Mouse (Mus musculus) stomach, postnatal 0 days (tissue): ENCODE data around the gene Htr6. TPM values are rescaled to one million over a fixed set of nuclear protein-coding genes. Genes with fewer than 3 reads are reported as not detected.

Source experiments
- ATAC-seq: fragments of 200-750 bp; cut with Nextera tagmentation; 2 replicates; pipeline ENCODE4 v1.8.0; 2017; ENCODE audit not compliant: low FRiP score, low TSS enrichment
- DNase-seq: peaks from one replicate; pipeline ENCODE4 v3.0.0-alpha.2; 2016; ENCODE audit warnings: low spot score
- H3K27ac ChIP-seq: fragments of 300-500 bp; sonication (generic); replicated peaks from 2 replicates; pipeline ENCODE4 v1.5.1; 2014; ENCODE audit warnings: mild to moderate bottlenecking, control low read depth
- H3K27me3 ChIP-seq: fragments of 300-500 bp; sonication (generic); 2 replicates; pipeline ENCODE4 v1.6.1; 2014; ENCODE audit warnings: low read length; ENCODE audit not compliant: control insufficient read depth, insufficient read depth
- H3K36me3 ChIP-seq: fragments of 300-500 bp; sonication (generic); 2 replicates; pipeline ENCODE4 v1.6.1; 2014; ENCODE audit warnings: low read length, mixed read lengths; ENCODE audit not compliant: control insufficient read depth, insufficient read depth
- H3K4me1 ChIP-seq: fragments of 300-500 bp; sonication (generic); replicated peaks from 2 replicates; pipeline ENCODE4 v1.6.1; 2014; ENCODE audit warnings: antibody characterized with exemption; ENCODE audit not compliant: control insufficient read depth, insufficient read depth
- H3K4me2 ChIP-seq: fragments of 300-500 bp; sonication (generic); replicated peaks from 2 replicates; pipeline ENCODE4 v1.6.1; 2014; ENCODE audit warnings: low read depth, mild to moderate bottlenecking, control low read depth, moderate library complexity
- H3K4me3 ChIP-seq: fragments of 300-500 bp; sonication (generic); 2 replicates; pipeline ENCODE4 v1.5.1; 2014; ENCODE audit warnings: low read depth, low read length, control low read depth
- H3K9ac ChIP-seq: fragments of 300-500 bp; sonication (generic); 2 replicates; pipeline ENCODE4 v1.6.1; 2014; ENCODE audit warnings: mild to moderate bottlenecking, low read length, control low read depth, mixed read lengths
- H3K9me3 ChIP-seq: fragments of 300-500 bp; sonication (generic); 2 replicates; pipeline ENCODE4 v1.6.1; 2016; ENCODE audit warnings: low read length; ENCODE audit not compliant: control insufficient read depth
- CTCF ChIP-seq: IDR thresholded peaks from 2 replicates; pipeline ENCODE4 v1.5.1; 2016; ENCODE audit warnings: antibody characterized with exemption, low read depth, mild to moderate bottlenecking, moderate library complexity
- EP300 ChIP-seq: optimal IDR thresholded peaks from 2 replicates; pipeline ENCODE3; 2016; ENCODE audit warnings: antibody characterized with exemption
- WGBS: fragments of 180-500 bp; shearing (Covaris S2); extraction: QIAGEN DNeasy Blood & Tissue Kit; methylation state at CpG from one replicate; pipeline ENCODE4 v1.1.7; 2014; 5-methylcytosine and 5-hydroxymethylcytosine counted together
- polyA plus RNA-seq: library from polyadenylated mRNA; unstranded; fragments of >200 nt; fragmentation: Nextera tagmentation; extraction: Ambion mirVana; gene quantifications from 2 replicates; pipeline ENCODE4 v1.2.1, GENCODE M21; 2015

The Htr6 gene
- polyA plus RNA-seq, 1 experiment from 2014 or later = not detected

GRCm38 (mm10) chr4:139034540-139034939, 40.8 kb downstream of the Htr6 start:
- TF ChIP-seq EP300 = no peak
- TF ChIP-seq CTCF = peak; percentile 53
- H3K27ac ChIP-seq = no peak overlapping the region
- H3K27me3 ChIP-seq = no peaks in the 10 kb centered on the region
- no peak overlapping the region for H3K9ac ChIP-seq
- H3K4me2 ChIP-seq = no peak overlapping the region
- H3K36me3 ChIP-seq = 0 out of 2 replicates have a peak, but pooled peaks cover 4% of the 10 kb centered on the region
- no peaks in the 10 kb centered on the region for H3K4me1 ChIP-seq
- H3K9me3 ChIP-seq = no peaks in the 10 kb centered on the region
- peak; percentile 33 for DNase-seq
- no peak overlapping the region for H3K4me3 ChIP-seq
- WGBS = 41% methylated on average over 4 of the region's 4 CpGs
- peak; percentile 43; the same call in 1 of the 2 replicates for ATAC-seq

- Histone ChIP-seq H3K36me3 (0 out of 2 replicates have a peak, but pooled peaks cover 4% of the 10 kb centered on the region), H3K9me3 (no peaks in the 10 kb centered on the region), H3K27ac (no peak overlapping the region), H3K4me3 (no peak overlapping the region), H3K27me3 (no peaks in the 10 kb centered on the region), H3K4me2 (no peak overlapping the region), H3K9ac (no peak overlapping the region), H3K4me1 (no peaks in the 10 kb centered on the region)
- WGBS = 75% methylated on average over 8 of the region's 8 CpGs
- no peak for TF ChIP-seq CTCF
- no peak for TF ChIP-seq EP300
- ATAC-seq (no peak), DNase-seq (no peak)
Measured at GRCm38 (mm10) chr4:139034010-139034367, 41.4 kb downstream of the Htr6 start.

GRCm38 (mm10) chr4:139033263-139034009, 41.9 kb downstream of the Htr6 start:
- DNase-seq (no peak), ATAC-seq (no peak)
- 0 out of 2 replicates have a peak, but pooled peaks cover 4% of the 10 kb centered on the region for H3K36me3 ChIP-seq
- H3K27me3 ChIP-seq = no peaks in the 10 kb centered on the region
- no peak overlapping the region for H3K4me2 ChIP-seq
- H3K4me3 ChIP-seq = no peak overlapping the region
- H3K27ac ChIP-seq = no peak overlapping the region
- H3K9me3 ChIP-seq = no peaks in the 10 kb centered on the region
- no peaks in the 10 kb centered on the region for H3K4me1 ChIP-seq
- TF ChIP-seq EP300 (no peak), CTCF (no peak)
- H3K9ac ChIP-seq = no peak overlapping the region
- WGBS = 74% methylated on average over 11 of the region's 11 CpGs

- 80% methylated on average over 12 of the region's 12 CpGs for WGBS
- ATAC-seq = no peak
- Histone ChIP-seq H3K9me3 (no peaks in the 10 kb centered on the region), H3K4me2 (no peak overlapping the region), H3K36me3 (0 out of 2 replicates have a peak, but pooled peaks cover 4% of the 10 kb centered on the region), H3K4me3 (no peak overlapping the region), H3K9ac (no peak overlapping the region), H3K27ac (no peak overlapping the region), H3K4me1 (no peaks in the 10 kb centered on the region), H3K27me3 (no peaks in the 10 kb centered on the region)
- no peak for DNase-seq
- TF ChIP-seq EP300 (no peak), CTCF (no peak)
Measured at GRCm38 (mm10) chr4:139032521-139032920, 42.8 kb downstream of the Htr6 start.

- no peak overlapping the region for H3K27ac ChIP-seq
- no peak for ATAC-seq
- 56% methylated on average over 6 of the region's 6 CpGs for WGBS
Measured at GRCm38 (mm10) chr4:139030675-139031074, 44.7 kb downstream of the Htr6 start.

GRCm38 (mm10) chr4:139024379-139024778, 51.0 kb downstream of the Htr6 start:
- Histone ChIP-seq H3K9ac (no peak overlapping the region), H3K4me1 (no peaks in the 10 kb centered on the region), H3K9me3 (no peaks in the 10 kb centered on the region), H3K27ac (no peak overlapping the region), H3K36me3 (no peaks in the 10 kb centered on the region), H3K4me3 (no peak overlapping the region), H3K4me2 (no peak overlapping the region), H3K27me3 (no peaks in the 10 kb centered on the region)
- TF ChIP-seq EP300 = no peak
- TF ChIP-seq CTCF = no peak
- no peak for DNase-seq
- no peak for ATAC-seq
- WGBS = 34% methylated on average over 2 of the region's 2 CpGs

More at GRCm38 (mm10) chr4:139030675-139031074, 44.7 kb downstream of the Htr6 start:
- TF ChIP-seq EP300 (no peak), CTCF (no peak)
- H3K4me3 ChIP-seq = no peak overlapping the region
- no peaks in the 10 kb centered on the region for H3K9me3 ChIP-seq
- H3K4me1 ChIP-seq = no peaks in the 10 kb centered on the region
- 0 out of 2 replicates have a peak, but pooled peaks cover 1% of the 10 kb centered on the region for H3K36me3 ChIP-seq
- no peak overlapping the region for H3K4me2 ChIP-seq
- no peaks in the 10 kb centered on the region for H3K27me3 ChIP-seq
- DNase-seq = no peak
- H3K9ac ChIP-seq = no peak overlapping the region
